Mouse (Mus musculus) liver (tissue): ENCODE measurements at regions not wholly inside any gene's neighbourhood (a gene's known extent, or its start where the extent isn't known, plus 50 kb on each side); places are given as distances from the start of the nearest gene placed in this dataset.

Source experiments
- DNase-seq: peaks from one replicate; pipeline ENCODE4 v3.0.0-alpha.2; 2020; ENCODE audit warnings: mixed read lengths

- peak; percentile 41 for DNase-seq
These were observed 111.7 kb downstream of the Cdh26 start for GRCm38 (mm10) chr2:178542032-178542431.

- DNase-seq: no peak
These were observed 114.1 kb downstream of the Cdh26 start for GRCm38 (mm10) chr2:178544411-178544810.

- no peak for DNase-seq
These were observed 115.4 kb downstream of the Cdh26 start for GRCm38 (mm10) chr2:178545601-178546352.

- no peak for DNase-seq
These were observed 116.0 kb downstream of the Cdh26 start for GRCm38 (mm10) chr2:178546353-178546720.

GRCm38 (mm10) chr2:178546888-178547287 is 116.6 kb downstream of the Cdh26 start:
- DNase-seq: no peak

GRCm38 (mm10) chr2:178548937-178549336 is 118.6 kb downstream of the Cdh26 start:
- DNase-seq: no peak

- no peak for DNase-seq
These were observed 123.4 kb downstream of the Cdh26 start for GRCm38 (mm10) chr2:178553736-178554135.

- no peak for DNase-seq
These were observed 125.5 kb downstream of the Cdh26 start for GRCm38 (mm10) chr2:178555692-178556340.

GRCm38 (mm10) chr2:178557934-178558333 is 127.6 kb downstream of the Cdh26 start:
- no peak for DNase-seq

GRCm38 (mm10) chr2:178563287-178563686 is 133.0 kb downstream of the Cdh26 start:
- DNase-seq: no peak

GRCm38 (mm10) chr2:178565368-178565818 is 135.1 kb downstream of the Cdh26 start:
- no peak for DNase-seq

- DNase-seq: no peak
These were observed 137.2 kb downstream of the Cdh26 start for GRCm38 (mm10) chr2:178567493-178567892.

GRCm38 (mm10) chr2:178572301-178572700 is 142.0 kb downstream of the Cdh26 start:
- DNase-seq: no peak

GRCm38 (mm10) chr2:178574859-178575258 is 144.5 kb downstream of the Cdh26 start:
- DNase-seq: peak; percentile 48

- DNase-seq: no peak
These were observed 145.1 kb downstream of the Cdh26 start for GRCm38 (mm10) chr2:178575403-178575802.

GRCm38 (mm10) chr2:178576067-178576466 is 145.7 kb downstream of the Cdh26 start:
- DNase-seq: no peak

- no peak for DNase-seq
These were observed 149.2 kb downstream of the Cdh26 start for GRCm38 (mm10) chr2:178579571-178579970.

- peak; percentile 7 for DNase-seq
These were observed 151.0 kb downstream of the Cdh26 start for GRCm38 (mm10) chr2:178581306-178581705.

- peak; percentile 11 for DNase-seq
These were observed 154.7 kb downstream of the Cdh26 start for GRCm38 (mm10) chr2:178584970-178585566.

- no peak for DNase-seq
These were observed 156.9 kb downstream of the Cdh26 start for GRCm38 (mm10) chr2:178587134-178587636.

- DNase-seq: no peak
These were observed 163.4 kb downstream of the Cdh26 start for GRCm38 (mm10) chr2:178593743-178594142.

GRCm38 (mm10) chr2:178594177-178594576 is 163.8 kb downstream of the Cdh26 start:
- DNase-seq: no peak

- DNase-seq: no peak
These were observed 166.2 kb downstream of the Cdh26 start for GRCm38 (mm10) chr2:178596312-178597083.
